Mouse (Mus musculus) liver, embryonic 15.5 days (tissue): ENCODE measurements around the gene Spink8. TPM values are rescaled to one million over a fixed set of nuclear protein-coding genes. Genes with fewer than 3 reads are reported as not detected.

ENCODE experiments used
- ATAC-seq: fragments of 200-750 bp; cut with Nextera tagmentation; 2 replicates; pipeline ENCODE4 v1.8.0; 2017; ENCODE audit warnings: moderate number of reproducible peaks, mild to moderate bottlenecking, moderate library complexity; ENCODE audit not compliant: insufficient read depth
- H3K27ac ChIP-seq: fragments of 300-500 bp; sonication (generic); replicated peaks from 2 replicates; pipeline ENCODE4 v1.5.1; 2015; ENCODE audit warnings: mild to moderate bottlenecking, inconsistent platforms
- H3K27me3 ChIP-seq: fragments of 300-500 bp; sonication (generic); 2 replicates; pipeline ENCODE4 v1.6.1; 2015; ENCODE audit warnings: mild to moderate bottlenecking, inconsistent platforms
- H3K36me3 ChIP-seq: fragments of 300-500 bp; sonication (generic); replicated peaks from 2 replicates; pipeline ENCODE4 v1.6.1; 2015; ENCODE audit warnings: moderate library complexity, mild to moderate bottlenecking, inconsistent platforms
- H3K4me1 ChIP-seq: fragments of 300-500 bp; sonication (generic); replicated peaks from 2 replicates; pipeline ENCODE4 v1.6.1; 2015; ENCODE audit warnings: inconsistent platforms
- H3K4me2 ChIP-seq: fragments of 300-500 bp; sonication (generic); 2 replicates; pipeline ENCODE4 v1.6.1; 2015; ENCODE audit warnings: moderate library complexity, mild to moderate bottlenecking, inconsistent platforms
- H3K4me3 ChIP-seq: fragments of 300-500 bp; sonication (generic); replicated peaks from 2 replicates; pipeline ENCODE4 v1.5.1; 2015; ENCODE audit warnings: mild to moderate bottlenecking, inconsistent platforms
- H3K9ac ChIP-seq: fragments of 300-500 bp; sonication (generic); 2 replicates; pipeline ENCODE4 v1.6.1; 2015; ENCODE audit warnings: moderate library complexity, mild to moderate bottlenecking, inconsistent platforms
- H3K9me3 ChIP-seq: fragments of 300-500 bp; sonication (generic); replicated peaks from 2 replicates; pipeline ENCODE4 v1.6.1; 2016; ENCODE audit warnings: inconsistent platforms
- WGBS: fragments of 180-500 bp; shearing (Covaris S2); methylation state at CpG from one replicate; pipeline ENCODE4 v1.1.7; 2015; ENCODE audit warnings: mixed read lengths; ENCODE audit not compliant: insufficient replicate concordance; 5-methylcytosine and 5-hydroxymethylcytosine counted together
- polyA plus RNA-seq: library from polyadenylated mRNA; unstranded; fragments of >200 nt; fragmentation: Nextera tagmentation; extraction: Ambion mirVana; gene quantifications from 2 replicates; pipeline ENCODE4 v1.2.1, GENCODE M21; 2015

The Spink8 gene
- polyA plus RNA-seq, 1 experiment from 2014 or later: not detected

GRCm38 (mm10) chr9:109825739-109826138 lies 13.7 kb downstream of the Spink8 start:
- Histone ChIP-seq H3K9ac (no peak overlapping the region), H3K4me2 (no peak overlapping the region), H3K36me3 (no peaks in the 10 kb centered on the region), H3K4me1 (peaks cover 21% of the 10 kb centered on the region), H3K4me3 (no peak overlapping the region), H3K27ac (no peak overlapping the region), H3K27me3 (no peaks in the 10 kb centered on the region), H3K9me3 (no peaks in the 10 kb centered on the region)
- 18% methylated on average over 4 of the region's 4 CpGs for WGBS
- ATAC-seq: peak; percentile 89

- H3K4me1 ChIP-seq: peaks cover 21% of the 10 kb centered on the region
- WGBS: 27% methylated on average over 5 of the region's 5 CpGs
- ATAC-seq: peak; percentile 51
- no peaks in the 10 kb centered on the region for H3K9me3 ChIP-seq
- H3K27me3 ChIP-seq: no peaks in the 10 kb centered on the region
- H3K27ac ChIP-seq: no peak overlapping the region
- H3K9ac ChIP-seq: no peak overlapping the region
- H3K36me3 ChIP-seq: no peaks in the 10 kb centered on the region
- H3K4me2 ChIP-seq: no peak overlapping the region
- no peak overlapping the region for H3K4me3 ChIP-seq
These were observed 14.1 kb downstream of the Spink8 start for GRCm38 (mm10) chr9:109826181-109826580.

GRCm38 (mm10) chr9:109832391-109833087 lies 20.5 kb downstream of the Spink8 start, which contains the start of gene Nme6:
Gene Nme6 (plus strand): TSS chr9:109832749.
- Histone ChIP-seq H3K4me1 (peaks cover 19% of the 10 kb centered on the region), H3K4me2 (peak within 1 kb of the TSS; percentile 87), H3K27ac (peak within 1 kb of the TSS; percentile 73), H3K27me3 (no peaks in the 10 kb centered on the region), H3K9me3 (no peaks in the 10 kb centered on the region), H3K9ac (peak within 1 kb of the TSS; percentile 57), H3K4me3 (peak within 1 kb of the TSS; percentile 68), H3K36me3 (peaks cover 15% of the 10 kb centered on the region; the same call in 1 of the 2 replicates)
- ATAC-seq: peak; percentile 96
- under 1% methylated on average over 32 of the region's 32 CpGs for WGBS

- H3K36me3 ChIP-seq: peaks cover 20% of the 10 kb centered on the region; the same call in 1 of the 2 replicates
- peaks cover 19% of the 10 kb centered on the region for H3K4me1 ChIP-seq
- H3K27ac ChIP-seq: peak overlapping the region; percentile 54; the same call in 1 of the 2 replicates
- peak overlapping the region; percentile 87 for H3K4me2 ChIP-seq
- no peaks in the 10 kb centered on the region for H3K27me3 ChIP-seq
- H3K9me3 ChIP-seq: no peaks in the 10 kb centered on the region
- WGBS: 6% methylated on average over 6 of the region's 6 CpGs
- peak overlapping the region; percentile 57 for H3K9ac ChIP-seq
- H3K4me3 ChIP-seq: peak overlapping the region; percentile 68
- peak; percentile 16 for ATAC-seq
These were observed 21.0 kb downstream of the Spink8 start for GRCm38 (mm10) chr9:109833088-109833412.

- no peak within 1 kb of the TSS for H3K9ac ChIP-seq
- H3K4me1 ChIP-seq: no peaks in the 10 kb centered on the region
- H3K27ac ChIP-seq: peak within 1 kb of the TSS; percentile 33; the same call in 1 of the 2 replicates
- peak within 1 kb of the TSS; percentile 21; the same call in 1 of the 2 replicates for H3K4me3 ChIP-seq
- H3K36me3 ChIP-seq: peaks cover 1% of the 10 kb centered on the region; the same call in 1 of the 2 replicates
- WGBS: 56% methylated on average over 6 of the region's 6 CpGs
- H3K4me2 ChIP-seq: no peak within 1 kb of the TSS
- no peaks in the 10 kb centered on the region for H3K27me3 ChIP-seq
- no peaks in the 10 kb centered on the region for H3K9me3 ChIP-seq
- peak; percentile 32; the same call in 1 of the 2 replicates for ATAC-seq
These were observed 37.3 kb downstream of the Spink8 start, which contains the start of gene Camp for GRCm38 (mm10) chr9:109849312-109849758. Gene Camp (minus strand): TSS chr9:109849617.

GRCm38 (mm10) chr9:109850099-109850498 lies 38.0 kb downstream of the Spink8 start:
- Histone ChIP-seq H3K9ac (no peak overlapping the region), H3K9me3 (no peaks in the 10 kb centered on the region), H3K4me2 (no peak overlapping the region), H3K27me3 (no peaks in the 10 kb centered on the region), H3K27ac (no peak overlapping the region), H3K36me3 (no peaks in the 10 kb centered on the region), H3K4me3 (no peak overlapping the region), H3K4me1 (no peaks in the 10 kb centered on the region)
- WGBS: 68% methylated on average over 5 of the region's 5 CpGs
- ATAC-seq: no peak

- H3K27ac ChIP-seq: no peak overlapping the region
- H3K9me3 ChIP-seq: no peaks in the 10 kb centered on the region
- H3K4me1 ChIP-seq: 0 out of 2 replicates have a peak, but pooled peaks cover 2% of the 10 kb centered on the region
- no peak overlapping the region for H3K4me3 ChIP-seq
- H3K9ac ChIP-seq: no peak overlapping the region
- ATAC-seq: no peak
- 56% methylated on average over 2 of the region's 2 CpGs for WGBS
- no peaks in the 10 kb centered on the region for H3K27me3 ChIP-seq
- H3K4me2 ChIP-seq: no peak overlapping the region
- H3K36me3 ChIP-seq: no peaks in the 10 kb centered on the region
These were observed 42.3 kb downstream of the Spink8 start for GRCm38 (mm10) chr9:109854341-109854740.

GRCm38 (mm10) chr9:109855947-109856346 lies 43.9 kb downstream of the Spink8 start:
- Histone ChIP-seq H3K27me3 (no peaks in the 10 kb centered on the region), H3K36me3 (no peaks in the 10 kb centered on the region), H3K9me3 (no peaks in the 10 kb centered on the region), H3K4me2 (no peak overlapping the region), H3K9ac (no peak overlapping the region), H3K27ac (no peak overlapping the region), H3K4me3 (no peak overlapping the region), H3K4me1 (0 out of 2 replicates have a peak, but pooled peaks cover 2% of the 10 kb centered on the region)
- WGBS: 70% methylated on average over 6 of the region's 6 CpGs
- ATAC-seq: peak; percentile 61

GRCm38 (mm10) chr9:109862397-109863044 lies 50.4 kb downstream of the Spink8 start:
- H3K9ac ChIP-seq: no peak overlapping the region
- ATAC-seq: peak; percentile 38; the same call in 1 of the 2 replicates
- H3K4me1 ChIP-seq: peaks cover 18% of the 10 kb centered on the region
- H3K4me3 ChIP-seq: peak overlapping the region; percentile 34
- no peaks in the 10 kb centered on the region for H3K9me3 ChIP-seq
- H3K27me3 ChIP-seq: no peaks in the 10 kb centered on the region
- H3K27ac ChIP-seq: no peak overlapping the region
- 3% methylated on average over 20 of the region's 20 CpGs for WGBS
- no peaks in the 10 kb centered on the region for H3K36me3 ChIP-seq
- H3K4me2 ChIP-seq: peak overlapping the region; percentile 63

GRCm38 (mm10) chr9:109863085-109863484 lies 51.0 kb downstream of the Spink8 start:
- Histone ChIP-seq H3K4me3 (peak overlapping the region; percentile 34; the same call in 1 of the 2 replicates), H3K27me3 (no peaks in the 10 kb centered on the region), H3K9me3 (no peaks in the 10 kb centered on the region), H3K36me3 (no peaks in the 10 kb centered on the region), H3K4me2 (peak overlapping the region; percentile 63), H3K4me1 (peaks cover 18% of the 10 kb centered on the region), H3K27ac (no peak overlapping the region), H3K9ac (no peak overlapping the region)
- WGBS: 7% methylated on average over 3 of the region's 3 CpGs
- peak; percentile 45; the same call in 1 of the 2 replicates for ATAC-seq

GRCm38 (mm10) chr9:109866218-109866617 lies 54.1 kb downstream of the Spink8 start:
- 24% methylated on average over 2 of the region's 2 CpGs for WGBS
- Histone ChIP-seq H3K4me3 (no peak overlapping the region), H3K4me2 (no peak overlapping the region), H3K4me1 (peaks cover 27% of the 10 kb centered on the region), H3K36me3 (no peaks in the 10 kb centered on the region), H3K9me3 (no peaks in the 10 kb centered on the region), H3K9ac (no peak overlapping the region), H3K27me3 (no peaks in the 10 kb centered on the region), H3K27ac (no peak overlapping the region)
- no peak for ATAC-seq
